Mouse (Mus musculus): Measurements from ENCODE around the gene D630003M21Rik.

GRCm38 (mm10) chr2:158276451-158276850 is 47.4 kb upstream of the D630003M21Rik start:
- TF ChIP-seq CTCF (IDR thresholded peaks at IDR 0.05; ENCODE audit: low read depth, low read length) (no peak), POLR2A (IDR thresholded peaks at IDR 0.05; ENCODE audit: borderline replicate concordance, low read depth, low read length) (no peak)

All from bone marrow macrophage, adult 2 months (primary cell).